Mouse (Mus musculus) ES-CJ7 (cell line): ENCODE results near the gene Tssk2.
A peak's percentile ranks its signal among the peaks of the same experiment; 100 is the strongest.

Experiments
- DNase-seq: peaks from one replicate; pipeline ENCODE4 v3.0.0; 2011; ENCODE audit warnings: low read depth, low spot score

Tssk2 gene

GRCm38 (mm10) chr16:17898462-17898861 is at the start of gene Tssk2, which contains the start of gene Dgcr2:
Gene Tssk2, plus strand, starts transcription at chr16:17898637.
Gene Dgcr2, minus strand, starts transcription at chr16:17898562.
- no peak for DNase-seq

DNA sequence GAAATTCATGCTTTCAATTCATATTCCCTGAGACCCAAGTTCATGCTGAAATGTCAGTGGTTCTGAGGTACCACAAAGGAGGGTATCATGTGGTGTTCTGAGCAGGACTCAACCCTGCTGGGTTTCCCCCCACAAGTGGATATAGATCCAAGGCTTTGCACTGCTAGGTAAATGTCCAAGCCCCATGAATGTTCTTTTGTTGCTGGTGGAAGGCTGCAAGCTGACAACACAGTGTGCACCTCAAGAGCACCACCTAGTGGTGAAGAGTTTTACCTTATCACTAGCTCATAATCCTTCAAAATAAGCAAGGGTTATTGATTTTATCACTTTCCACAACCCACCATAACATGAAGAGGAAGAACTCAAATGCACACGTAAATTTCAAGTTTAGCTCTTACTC is 49.5 kb upstream of the Tssk2 start:
- DNase-seq, result peak; percentile 59

DNA sequence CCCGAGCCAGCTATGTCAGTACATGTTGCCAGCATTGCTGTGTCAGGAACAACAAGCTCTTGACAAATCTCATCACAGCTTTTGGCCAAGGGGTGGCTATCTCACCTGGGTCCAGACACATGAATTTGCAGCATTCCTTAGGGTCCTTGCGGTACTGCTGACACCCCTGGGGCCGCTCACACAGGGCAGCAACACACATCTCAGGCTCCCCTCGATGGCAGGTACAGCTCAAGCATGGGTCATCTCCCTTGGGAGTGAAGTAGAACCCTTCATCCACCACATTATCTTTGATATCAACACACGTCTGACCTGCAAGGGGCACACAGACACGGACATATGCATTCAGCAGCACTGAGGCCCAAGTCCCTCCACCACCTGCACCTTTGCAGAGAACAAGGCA is 49.0 kb upstream of the Tssk2 start:
- no peak for DNase-seq

DNA sequence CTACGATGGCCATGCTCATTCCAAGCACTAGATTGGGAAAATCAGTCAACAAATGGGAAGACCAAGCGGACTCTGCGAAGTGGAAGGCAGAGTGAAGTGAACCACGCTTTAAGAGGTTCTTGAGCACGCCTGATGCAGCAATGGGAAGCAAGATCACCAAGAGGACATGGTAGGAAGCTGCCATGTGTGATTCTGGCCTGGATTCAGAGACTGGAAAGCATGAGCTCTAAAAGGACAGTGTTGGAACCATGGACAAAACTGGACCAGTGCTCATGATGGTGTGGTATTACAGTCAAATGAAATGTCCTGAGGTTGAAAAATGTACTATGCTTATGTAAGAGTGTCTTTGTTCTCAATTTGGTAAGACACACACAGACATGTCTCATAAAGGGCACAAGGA is 47.1 kb upstream of the Tssk2 start:
- DNase-seq, result no peak

GRCm38 (mm10) chr16:17851860-17852259 is 46.6 kb upstream of the Tssk2 start:
- DNase-seq, result no peak

- no peak for DNase-seq
These were observed 45.2 kb upstream of the Tssk2 start for GRCm38 (mm10) chr16:17853263-17853662.

DNA sequence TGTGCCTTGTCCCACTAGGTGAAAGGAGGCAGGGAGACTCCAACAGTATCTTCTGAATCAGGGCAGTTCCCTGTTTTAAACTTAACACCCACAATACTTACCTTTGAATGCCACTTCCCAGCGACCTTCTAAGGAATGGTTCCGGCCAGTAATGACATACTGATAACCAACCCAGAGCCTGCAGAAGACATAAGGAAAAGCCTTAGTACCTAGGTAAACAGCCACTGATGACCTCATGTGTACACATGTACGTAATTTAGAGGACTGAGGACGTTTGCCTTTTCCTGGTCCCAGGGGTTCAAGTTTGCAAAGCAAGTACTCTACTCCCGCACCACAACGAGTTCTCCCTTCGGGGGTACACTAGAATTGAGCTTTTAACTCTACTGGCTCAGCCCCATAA is 41.3 kb upstream of the Tssk2 start:
- DNase-seq, result no peak

- DNase-seq, result peak; percentile 50
These were observed 39.8 kb upstream of the Tssk2 start for GRCm38 (mm10) chr16:17858592-17858991.

GRCm38 (mm10) chr16:17865293-17865692 is 33.1 kb upstream of the Tssk2 start:
- no peak for DNase-seq

- DNase-seq, result peak; percentile 75
These were observed 32.7 kb upstream of the Tssk2 start for GRCm38 (mm10) chr16:17865770-17866169.

GRCm38 (mm10) chr16:17871248-17871647 is 27.2 kb upstream of the Tssk2 start:
- no peak for DNase-seq

DNA sequence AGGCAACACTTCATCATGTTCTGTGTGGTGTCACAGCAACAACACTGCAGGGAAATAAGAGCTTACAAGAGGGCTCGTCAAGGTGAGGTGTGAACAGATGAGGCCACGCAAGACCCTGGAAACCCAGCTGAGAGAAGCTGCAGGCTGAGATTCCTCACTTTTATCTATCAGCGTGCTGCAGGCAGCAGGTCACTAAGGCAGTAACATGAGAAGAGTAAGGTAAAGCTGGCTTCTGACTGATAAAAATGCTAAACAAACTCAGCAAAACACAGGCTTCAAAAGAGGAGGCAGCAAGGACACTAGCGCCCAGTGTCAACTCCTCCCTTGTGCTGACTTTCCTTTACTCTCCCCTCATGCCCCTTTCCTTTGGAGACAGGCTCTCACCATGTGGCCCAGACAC is 25.4 kb upstream of the Tssk2 start:
- no peak for DNase-seq

DNA sequence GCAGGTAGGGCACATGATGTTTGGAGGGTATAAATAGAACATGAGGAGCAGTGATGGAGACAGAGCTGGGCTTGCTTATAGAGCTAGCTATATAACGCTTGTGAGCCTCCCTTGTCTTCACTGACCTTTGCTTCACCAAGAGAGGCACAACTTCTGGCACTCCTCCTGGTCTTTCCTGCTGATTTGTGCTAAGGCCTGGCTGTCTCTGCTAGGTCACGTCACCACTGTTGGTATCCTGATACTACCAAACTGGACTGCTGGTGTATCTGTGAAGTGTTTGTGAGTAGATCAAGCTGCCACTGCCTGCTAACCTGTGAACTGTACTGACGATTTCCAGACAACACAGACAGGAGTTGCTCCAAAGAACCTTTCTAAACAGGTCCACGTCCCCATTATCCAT is 23.3 kb upstream of the Tssk2 start:
- no peak for DNase-seq

GRCm38 (mm10) chr16:17876096-17876495 is 22.3 kb upstream of the Tssk2 start:
- DNase-seq, result no peak

DNA sequence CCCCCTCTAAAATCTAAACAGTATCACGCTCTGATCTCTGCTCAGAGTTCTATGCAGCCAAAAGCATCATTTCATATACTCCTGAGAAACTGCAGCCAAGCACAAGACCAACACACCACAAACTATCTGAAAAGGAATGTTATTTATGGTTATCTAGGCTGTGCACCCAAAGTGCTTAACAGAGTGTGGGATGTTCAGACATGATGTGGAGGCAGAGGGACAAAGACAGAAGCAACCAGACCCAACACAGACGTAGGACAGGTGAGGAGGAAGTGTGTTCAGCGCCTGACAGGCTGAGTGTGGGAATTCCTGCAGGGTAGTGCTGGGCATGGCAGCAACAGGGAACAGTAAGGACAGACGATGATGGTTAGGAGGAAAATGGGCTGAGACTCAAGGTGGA is 18.9 kb upstream of the Tssk2 start:
- DNase-seq, result no peak

- no peak for DNase-seq
These were observed 16.2 kb upstream of the Tssk2 start for GRCm38 (mm10) chr16:17882196-17882595.

- DNase-seq, result peak; percentile 62
These were observed 14.3 kb upstream of the Tssk2 start for GRCm38 (mm10) chr16:17884116-17884515.

GRCm38 (mm10) chr16:17889689-17890341 is 8.6 kb upstream of the Tssk2 start:
- DNase-seq, result no peak

GRCm38 (mm10) chr16:17890342-17890727 is 8.1 kb upstream of the Tssk2 start:
- DNase-seq, result no peak

- DNase-seq, result peak; percentile 31
These were observed 7.4 kb upstream of the Tssk2 start for GRCm38 (mm10) chr16:17890917-17891566.

DNA sequence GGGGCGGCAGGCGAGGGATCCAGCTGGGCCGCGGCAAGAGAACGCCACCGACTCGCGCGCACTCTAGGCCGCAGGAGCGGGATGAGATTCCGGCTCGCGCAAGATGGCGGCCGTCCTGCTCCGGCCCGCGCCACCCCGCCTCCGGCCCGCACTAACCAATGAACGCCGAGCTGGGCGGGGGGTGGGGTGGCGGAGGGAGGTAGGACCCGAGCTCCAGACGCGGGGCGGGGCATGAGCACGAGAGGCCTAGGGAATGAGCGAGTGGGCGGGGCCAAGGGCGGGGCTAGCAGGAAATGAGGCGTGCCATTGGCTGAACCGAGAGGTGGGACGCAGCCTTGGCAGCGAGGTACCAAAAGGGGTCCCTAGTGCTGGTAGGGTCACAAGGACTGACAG is 6.9 kb upstream of the Tssk2 start, which contains the start of gene Gm20518:
Gm20518 (minus strand) TSS at position 105 of the 393 bp plus-strand sequence.
- peak; percentile 97 for DNase-seq

GRCm38 (mm10) chr16:17892606-17893005 is 5.8 kb upstream of the Tssk2 start:
- no peak for DNase-seq

- no peak for DNase-seq
These were observed 4.5 kb upstream of the Tssk2 start, which contains the start of gene Tssk1 for GRCm38 (mm10) chr16:17893923-17894322. Gene Tssk1, plus strand, starts transcription at chr16:17894223.
